Mouse (Mus musculus) forelimb bud, embryonic 11.5 days (tissue): ENCODE measurements around the gene Tm9sf4.
A peak's percentile ranks its signal among the peaks of the same experiment; 100 is the strongest.

Source experiments
- DNase-seq: peaks from one replicate; pipeline ENCODE4 v3.0.0-alpha.2; 2012; ENCODE audit warnings: low read depth, low spot score

Gene Tm9sf4

DNA sequence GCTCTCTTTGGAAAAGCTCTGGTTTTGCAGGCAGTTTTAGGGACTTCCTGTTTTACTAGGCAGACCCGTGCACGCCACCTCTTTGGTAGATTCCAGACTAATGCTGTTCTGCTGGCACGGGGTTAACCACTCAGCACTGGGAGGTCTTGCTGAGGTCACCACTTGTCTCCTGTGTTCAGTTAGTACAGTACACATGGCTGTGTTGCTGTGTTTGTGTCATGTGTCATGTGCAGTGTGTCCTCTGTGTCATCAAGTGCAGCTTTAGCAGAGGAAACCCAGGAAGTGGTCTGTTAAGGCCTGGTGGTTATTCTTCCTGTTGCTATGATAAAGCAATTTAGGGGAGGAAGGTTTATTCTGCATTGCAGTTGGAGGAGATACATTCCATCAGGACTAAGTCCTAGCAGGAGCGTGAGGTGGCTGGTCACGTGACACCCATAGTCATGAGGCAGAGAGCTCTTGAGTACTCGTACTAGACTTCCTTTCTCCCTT lies 53.7 kb downstream of the Tm9sf4 start:
- DNase-seq = no peak

DNA sequence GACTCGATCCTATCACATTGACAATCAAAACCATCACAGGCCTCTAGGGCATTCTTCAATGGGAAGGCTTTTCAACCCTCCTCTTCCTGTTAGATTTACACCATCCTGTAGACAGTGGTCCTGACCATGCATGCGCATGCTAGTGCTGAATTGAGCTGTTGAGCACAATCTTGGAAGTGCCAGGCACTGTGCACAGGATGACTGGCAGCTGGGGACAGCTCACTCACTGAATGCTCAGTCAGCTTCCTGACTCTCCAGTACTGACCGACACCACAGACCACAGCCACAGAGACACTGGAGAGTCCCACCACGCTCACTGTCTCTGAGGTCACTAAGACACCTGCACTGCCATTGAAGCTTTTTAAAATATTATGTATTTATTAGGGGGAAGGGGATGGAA lies 54.3 kb downstream of the Tm9sf4 start:
- no peak for DNase-seq

DNA sequence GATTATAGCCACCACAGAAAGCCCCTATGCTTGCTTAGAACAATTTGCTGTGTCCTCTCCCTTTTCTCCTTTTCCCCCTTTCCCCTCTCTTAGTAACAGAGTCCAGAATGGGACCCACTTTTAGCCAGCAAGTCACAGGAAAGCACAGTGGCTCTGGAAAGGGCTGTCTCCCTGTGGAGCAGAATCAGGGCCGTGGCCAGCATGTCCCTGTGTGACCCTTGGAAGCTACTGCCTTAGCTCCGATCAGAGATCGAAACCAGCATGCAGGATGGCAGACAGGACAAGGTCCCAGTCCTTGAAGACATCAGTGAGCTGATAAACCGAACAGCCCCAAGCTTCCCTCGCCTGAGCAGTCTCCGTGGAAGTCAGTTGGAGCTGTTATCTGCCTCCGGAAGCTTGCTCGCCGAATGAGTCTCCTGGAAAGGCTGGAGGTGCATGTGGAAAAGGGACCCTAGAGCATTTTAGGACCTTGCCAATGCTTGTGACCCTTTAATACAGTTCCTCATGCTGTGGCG lies 56.8 kb downstream of the Tm9sf4 start:
- DNase-seq = no peak

DNA sequence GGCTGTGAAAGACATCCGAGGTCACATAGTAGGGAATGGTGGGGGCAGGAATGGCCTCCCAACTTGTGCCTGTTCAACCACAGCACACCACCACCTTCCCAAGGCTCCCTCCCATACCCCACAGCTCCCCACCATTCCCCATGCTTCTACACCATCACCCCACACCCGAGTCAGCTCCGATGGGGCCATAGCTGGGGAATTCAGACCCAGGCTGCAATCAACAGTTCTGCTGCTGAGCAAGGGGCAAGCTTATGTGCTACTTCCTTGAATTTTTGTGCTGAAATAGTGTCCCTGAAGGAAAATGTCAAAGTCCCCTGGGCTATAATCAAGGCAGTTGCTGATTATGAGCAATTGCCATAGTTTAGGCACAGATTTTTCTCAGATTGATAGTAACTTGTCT lies 57.4 kb downstream of the Tm9sf4 start:
- no peak for DNase-seq

DNA sequence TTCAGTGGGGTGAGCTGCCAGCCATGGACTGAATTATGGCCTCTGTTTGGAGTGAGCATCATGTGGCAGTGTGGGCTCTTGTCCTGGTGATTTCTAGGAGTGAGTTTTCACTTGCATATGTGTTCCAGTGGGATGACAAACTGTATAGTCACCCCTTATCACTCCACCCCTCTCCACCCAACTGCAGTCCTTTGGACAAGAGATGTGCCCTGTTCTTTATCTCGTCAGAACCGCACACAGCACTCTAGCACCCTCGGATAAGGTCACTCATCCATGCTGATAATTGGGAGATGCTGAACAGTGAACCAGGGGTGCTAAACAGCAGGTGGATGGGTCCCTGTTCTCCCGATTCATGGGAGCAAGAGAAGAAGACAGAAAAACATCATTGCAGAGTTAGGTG lies 60.5 kb downstream of the Tm9sf4 start:
- DNase-seq = no peak

DNA sequence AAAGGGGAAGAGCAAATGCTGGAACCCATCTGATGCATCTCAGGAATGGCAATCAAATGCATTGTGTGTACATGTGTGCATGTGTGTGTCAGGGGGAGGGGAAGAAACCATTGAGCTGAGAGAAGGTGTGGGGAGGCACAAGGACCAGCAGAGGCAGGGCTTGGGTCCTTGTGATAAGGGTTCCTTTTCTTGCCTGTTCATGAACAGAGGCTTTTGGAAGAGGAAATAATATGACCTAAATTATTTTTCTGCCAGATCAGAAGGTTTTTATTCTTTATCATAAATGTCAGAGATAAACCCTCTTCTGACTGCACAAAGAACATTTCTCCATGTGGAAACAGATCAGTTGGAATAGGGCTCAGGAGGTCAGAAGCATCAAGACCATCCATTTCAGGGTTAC lies 61.0 kb downstream of the Tm9sf4 start:
- no peak for DNase-seq

DNA sequence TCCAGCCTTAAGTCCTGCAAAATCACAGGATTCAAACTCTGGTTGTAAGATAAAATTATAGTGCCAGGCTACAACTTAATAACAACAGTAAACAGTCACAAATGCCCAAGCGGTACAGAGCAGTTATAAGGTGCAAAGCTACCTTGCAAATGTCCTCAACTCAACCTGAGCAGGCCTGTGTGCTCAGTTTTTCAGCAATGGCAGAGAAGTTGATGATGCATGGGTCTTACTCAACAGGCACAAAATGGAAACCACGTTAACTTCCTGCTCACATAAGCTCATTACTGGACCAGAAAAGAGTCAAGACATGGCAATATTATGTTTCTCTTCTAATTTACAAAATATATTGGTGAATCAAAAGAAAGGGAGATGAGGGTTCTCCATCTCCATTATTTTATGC lies 61.5 kb downstream of the Tm9sf4 start:
- DNase-seq = no peak

DNA sequence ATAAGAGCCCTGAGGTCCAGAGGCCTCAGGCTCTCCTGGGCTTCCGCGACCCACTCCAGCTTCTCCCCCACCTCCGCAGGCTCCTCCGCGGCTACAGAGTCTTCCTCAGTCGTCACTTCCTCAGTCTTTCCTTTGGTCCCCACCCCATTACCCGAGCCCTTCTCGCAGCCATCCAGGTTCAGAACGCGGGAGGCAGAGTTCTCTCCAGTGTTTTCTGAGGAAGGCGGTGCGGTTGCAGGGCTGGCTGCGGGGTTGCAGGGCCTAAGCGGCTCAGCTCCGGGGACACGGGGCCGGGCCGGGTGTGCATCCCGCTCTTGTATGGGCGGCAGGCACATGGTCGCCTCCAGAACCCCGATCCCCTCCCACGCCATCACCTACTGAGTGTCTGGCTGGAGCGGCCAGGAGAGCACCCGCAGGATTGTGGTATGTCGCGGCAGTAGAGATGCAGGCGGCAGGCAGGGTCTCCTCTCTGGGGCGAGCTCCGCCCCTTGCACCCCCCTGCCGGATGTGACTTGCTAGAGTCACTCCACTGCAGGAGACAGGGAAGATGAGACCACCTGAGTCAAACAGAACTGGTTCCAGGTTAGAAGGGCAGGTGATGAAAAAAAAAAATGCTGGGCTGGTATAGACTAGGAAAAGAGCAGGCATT lies 64.0 kb downstream of the Tm9sf4 start, which contains the start of gene Tspyl3:
Gene Tspyl3 (minus strand): TSS at position 496 of the 649 bp plus-strand sequence.
- no peak for DNase-seq

DNA sequence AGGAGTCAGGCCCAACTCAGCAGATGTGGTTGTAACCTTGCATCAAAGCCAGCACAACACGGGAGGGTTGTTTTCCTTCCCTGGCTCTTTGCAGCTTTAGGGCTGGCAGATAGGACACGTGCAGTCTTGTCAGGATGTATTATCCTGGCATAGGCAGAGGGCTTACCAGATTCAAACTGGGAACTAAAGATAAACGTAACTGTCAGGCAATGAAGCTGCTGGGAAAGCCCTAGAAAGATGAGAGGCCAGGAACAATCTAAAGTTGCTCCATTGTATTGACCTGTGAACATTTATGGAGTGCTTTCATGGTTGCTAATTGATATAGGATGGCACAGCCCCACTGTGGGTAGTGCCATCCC lies 64.5 kb downstream of the Tm9sf4 start:
- no peak for DNase-seq

DNA sequence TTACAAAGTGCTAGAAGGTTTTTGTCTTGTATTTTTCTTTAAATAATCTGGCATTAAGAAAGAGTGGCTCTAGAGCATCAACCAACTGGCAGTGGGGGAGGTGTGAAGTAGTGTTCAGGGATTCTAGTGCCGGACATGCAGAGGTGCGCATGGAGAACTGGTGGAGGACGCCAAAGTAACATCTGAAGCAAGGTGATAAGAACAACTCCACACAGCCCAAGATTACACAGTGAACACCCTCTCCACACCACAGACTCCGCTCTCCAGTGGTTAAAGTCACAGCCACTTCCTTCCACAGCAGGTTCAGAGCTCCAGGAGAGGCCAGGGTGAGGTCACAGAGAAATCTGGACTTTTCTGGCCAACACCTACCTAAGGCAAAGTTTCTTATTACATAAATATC lies 66.9 kb downstream of the Tm9sf4 start:
- no peak for DNase-seq

DNA sequence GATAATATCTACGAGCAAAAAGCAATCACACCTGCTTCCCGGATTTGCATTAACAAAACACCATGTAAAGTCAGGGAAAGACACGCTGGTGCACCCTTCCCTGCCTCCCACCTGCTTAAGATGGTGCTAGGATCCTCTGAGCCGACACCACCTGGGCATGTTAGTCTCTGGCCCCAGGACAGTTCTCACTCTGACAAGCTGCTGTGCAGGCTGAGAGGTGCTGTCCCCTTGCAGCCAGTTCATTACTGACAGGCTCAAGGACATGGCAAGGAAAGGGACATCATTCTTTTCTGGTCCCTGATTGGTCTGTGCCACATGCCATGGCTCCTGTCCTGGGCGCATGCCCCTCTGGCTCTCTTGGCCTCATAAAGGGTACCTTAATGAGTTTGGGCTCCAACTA lies 67.4 kb downstream of the Tm9sf4 start:
- no peak for DNase-seq

DNA sequence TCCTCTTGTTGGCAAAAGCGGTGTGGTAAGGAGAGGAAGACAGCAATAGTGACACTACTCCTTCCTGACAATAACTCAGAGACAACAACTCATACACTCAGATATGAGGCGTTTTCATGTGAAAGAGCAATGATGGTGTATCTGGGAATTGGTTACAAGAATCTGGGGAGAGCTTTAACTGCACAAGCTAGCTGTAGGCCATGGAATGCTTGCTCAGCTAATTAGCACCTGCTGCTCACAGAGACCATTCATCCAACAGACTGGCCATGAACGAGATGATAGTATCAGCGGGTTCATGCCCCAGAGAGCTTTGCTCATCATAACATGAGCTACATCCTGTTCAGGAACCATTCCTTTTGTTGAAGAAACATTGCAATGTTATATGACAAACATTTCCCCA lies 76.1 kb downstream of the Tm9sf4 start:
- DNase-seq = no peak

DNA sequence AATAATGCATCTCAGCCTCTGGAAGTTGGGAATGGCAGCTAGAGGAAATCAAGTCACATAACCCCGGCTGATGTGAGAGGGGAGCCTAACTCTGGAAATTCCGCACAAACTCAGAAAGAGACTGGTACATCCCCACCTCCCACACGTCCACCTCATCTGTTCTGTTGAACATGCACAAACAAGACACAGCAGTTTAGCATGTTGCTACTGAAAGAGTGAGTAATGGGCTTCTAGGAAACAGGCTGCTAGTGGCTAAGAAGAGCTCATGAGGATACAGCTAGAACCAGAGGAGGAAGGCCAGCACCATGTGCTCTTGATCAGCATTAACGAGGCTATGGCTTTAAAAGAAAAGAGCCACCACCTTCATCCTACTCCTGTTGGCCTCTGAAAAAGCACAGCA lies 76.8 kb downstream of the Tm9sf4 start:
- no peak for DNase-seq

DNA sequence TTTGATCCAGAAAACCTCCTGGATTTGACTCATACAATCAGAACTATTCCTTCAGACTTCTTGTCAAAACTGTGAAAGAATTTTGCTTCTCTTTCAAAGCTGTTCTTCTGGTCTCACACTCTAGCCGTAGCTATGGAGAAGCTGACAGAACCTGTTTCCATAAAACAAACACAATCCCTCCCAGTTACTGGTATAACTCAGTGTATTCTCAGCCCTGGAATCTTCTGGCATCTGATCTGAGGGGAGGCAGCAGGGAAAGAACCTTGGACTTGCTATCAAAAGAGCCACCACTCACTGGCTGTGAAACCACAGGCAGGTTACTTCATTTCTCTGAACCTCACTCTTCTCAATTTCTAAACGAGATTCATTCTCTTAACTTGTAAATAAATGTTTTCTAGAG lies 77.3 kb downstream of the Tm9sf4 start:
- no peak for DNase-seq

DNA sequence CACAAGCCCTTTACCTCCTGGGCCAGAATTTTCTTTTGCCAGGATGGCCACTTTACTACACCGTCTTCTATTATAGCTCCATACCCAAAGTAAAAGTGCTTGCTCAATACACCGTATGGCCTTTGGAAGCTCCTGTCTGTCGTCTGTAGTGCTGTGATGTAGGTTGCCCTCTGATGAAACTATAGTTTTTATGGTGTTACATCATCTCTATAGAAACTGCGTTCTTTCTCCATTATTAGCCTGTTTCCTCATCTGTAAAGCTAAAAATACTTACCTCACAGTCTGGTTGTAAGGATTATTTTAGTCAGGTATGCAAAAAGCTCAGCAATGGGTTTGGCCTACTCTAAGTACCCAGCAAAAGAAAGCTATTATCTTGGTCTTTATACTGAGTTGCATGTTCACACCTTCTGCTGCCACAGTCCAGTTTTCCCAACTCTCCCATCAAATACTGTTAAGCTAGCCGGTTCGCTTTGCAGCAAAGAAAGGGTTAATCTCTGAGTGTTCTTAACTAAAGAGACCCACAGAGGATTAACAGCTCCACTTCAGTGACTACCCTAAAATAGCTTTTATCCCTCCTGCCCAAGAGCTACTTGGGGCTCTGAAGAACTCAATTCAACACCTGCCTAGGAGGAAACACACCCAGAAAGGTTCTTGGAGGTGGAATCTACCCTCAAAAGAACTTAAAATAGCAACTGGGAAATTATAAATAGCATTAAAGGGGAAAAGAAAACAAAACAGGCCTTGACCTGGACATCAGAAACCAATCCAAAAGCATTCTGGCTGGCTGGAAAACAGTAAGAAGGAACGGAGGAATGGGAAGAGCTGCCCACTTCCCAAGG lies 78.1 kb downstream of the Tm9sf4 start:
- no peak for DNase-seq

DNA sequence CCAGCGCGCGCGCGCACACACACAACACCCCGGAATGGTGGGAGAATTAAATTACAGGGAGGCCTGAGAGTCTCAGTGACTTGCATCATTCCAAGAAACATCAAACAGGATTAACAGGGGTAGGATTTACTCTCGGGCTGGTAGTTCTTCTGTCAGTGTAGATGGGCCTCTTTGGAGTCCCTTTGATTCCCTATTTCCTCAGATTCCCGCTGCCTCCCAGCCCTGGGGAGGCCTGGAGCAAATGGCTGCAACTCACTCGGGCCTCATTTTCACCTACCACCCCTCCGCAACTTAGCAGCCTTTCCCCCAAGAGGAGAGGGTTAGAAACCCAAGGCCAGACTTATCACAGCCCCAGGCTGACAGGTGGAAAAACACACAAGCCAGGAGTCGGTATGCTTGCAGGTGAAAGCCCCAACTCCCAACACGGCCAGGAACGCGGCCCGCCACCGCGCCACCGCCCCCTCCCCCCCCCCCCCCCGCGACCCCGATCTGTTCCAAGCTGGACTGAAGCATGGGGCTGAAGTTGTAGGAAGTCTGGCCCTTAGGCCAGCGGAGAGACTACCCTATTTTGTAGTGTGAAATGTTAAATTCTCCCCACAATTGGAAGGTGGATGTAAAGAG lies 78.9 kb downstream of the Tm9sf4 start:
- DNase-seq = peak; percentile 10

DNA sequence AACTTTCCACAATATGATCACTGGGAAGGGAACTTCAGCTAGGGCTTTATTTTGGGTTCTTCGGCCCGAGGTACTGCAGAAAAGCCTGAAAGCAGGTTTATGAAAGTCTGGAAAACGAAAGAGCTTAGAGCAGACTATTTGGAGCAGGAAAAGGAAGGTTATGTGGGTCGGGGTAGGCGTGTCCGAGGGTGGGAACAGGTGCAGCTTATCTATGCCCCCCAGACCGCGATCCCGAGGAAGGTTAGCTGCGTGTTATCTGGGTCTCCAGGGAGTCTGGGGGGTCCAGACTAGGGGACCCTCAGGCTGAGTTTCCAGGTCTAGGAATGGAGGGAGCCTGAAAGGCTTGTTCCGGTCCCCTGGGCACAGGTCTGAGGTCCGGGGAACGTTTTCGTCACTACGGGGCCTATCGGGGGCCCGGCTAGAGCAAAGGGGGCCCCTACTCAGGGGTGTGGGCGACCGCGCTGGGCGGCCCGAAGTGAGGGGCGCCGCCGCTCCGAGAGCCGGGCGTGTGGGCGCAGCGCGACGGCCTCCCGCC lies 79.7 kb downstream of the Tm9sf4 start:
- peak; percentile 17 for DNase-seq

DNA sequence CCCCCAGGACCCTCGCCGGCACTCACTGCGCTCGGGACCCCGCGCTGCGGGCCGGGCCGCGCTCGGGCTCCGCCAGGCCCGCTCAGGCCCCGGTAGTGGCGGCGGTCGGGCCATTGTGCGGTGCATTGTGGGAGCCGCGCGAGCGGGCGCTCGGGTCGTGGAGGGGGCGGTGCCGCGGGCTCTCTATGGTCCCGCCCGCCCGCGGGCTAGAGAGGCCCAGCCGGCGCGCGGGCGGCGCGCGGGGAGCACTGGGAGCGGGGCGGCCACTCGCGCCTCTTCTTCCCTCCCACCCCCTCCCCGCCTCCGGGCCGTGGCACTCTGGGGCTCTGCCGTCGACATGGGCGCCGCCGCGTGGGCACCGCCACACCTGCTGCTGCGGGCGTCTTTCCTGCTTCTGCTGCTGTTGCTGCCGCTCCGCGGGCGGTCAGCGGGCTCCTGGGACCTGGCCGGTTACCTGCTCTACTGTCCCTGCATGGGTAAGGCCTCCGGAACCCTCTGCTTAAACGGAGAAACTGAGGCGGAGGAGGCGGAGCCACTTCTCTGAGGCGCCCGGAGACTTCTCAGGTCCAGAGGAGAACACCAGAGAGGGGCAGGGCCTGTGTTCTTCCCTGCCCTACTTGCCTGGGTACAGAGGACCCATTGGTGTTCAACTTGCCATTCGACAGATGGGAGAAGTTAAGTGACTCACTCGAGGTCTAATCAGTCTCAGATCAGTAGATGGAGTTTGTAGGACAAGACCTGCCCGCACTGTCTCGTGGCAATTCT lies 80.3 kb downstream of the Tm9sf4 start, which contains the start of the genes Plagl2 and Pofut1:
Gene Plagl2 (minus strand): TSS at position 177 of the 765 bp plus-strand sequence.
Gene Pofut1 (plus strand): TSS at position 284 of the 765 bp plus-strand sequence.
- peak; percentile 84 for DNase-seq

DNA sequence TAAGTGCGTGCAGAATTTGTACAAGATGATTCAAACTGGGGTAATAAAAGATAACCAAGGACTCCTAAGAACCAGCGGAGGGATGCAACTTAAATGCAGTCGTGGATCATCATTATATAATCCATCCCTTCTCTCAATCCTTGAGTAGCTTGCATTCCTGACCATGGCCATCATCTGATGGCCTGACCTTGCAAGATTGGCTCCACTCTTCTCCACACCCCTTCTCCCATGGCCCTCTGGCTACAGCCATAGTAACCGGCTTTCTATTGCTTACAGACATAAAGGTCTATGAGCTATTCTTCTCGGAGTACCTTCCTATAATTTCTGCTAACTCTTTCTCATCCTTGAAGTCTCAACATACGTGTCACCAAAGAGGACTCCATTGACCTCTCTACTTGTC lies 81.1 kb downstream of the Tm9sf4 start:
- no peak for DNase-seq

DNA sequence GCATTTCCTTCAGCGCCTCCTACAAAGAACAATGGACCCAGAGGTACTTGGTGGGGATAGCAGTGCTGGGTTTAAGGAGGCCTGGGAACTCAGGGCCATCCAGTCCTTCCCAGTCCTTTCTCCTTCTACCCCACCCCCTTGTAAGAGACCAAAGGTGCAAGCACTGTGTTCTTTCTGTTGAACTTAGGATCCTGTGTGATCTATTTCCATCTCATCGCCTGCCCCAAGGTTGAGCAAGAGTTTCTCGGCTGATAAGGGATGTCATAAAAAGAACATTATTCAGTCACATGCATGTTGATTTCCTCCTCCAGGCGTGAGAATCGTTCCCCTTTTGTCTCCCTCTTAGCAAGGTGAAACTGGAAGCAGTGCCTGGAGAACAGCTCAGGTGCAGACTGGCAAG lies 88.6 kb downstream of the Tm9sf4 start:
- no peak for DNase-seq

DNA sequence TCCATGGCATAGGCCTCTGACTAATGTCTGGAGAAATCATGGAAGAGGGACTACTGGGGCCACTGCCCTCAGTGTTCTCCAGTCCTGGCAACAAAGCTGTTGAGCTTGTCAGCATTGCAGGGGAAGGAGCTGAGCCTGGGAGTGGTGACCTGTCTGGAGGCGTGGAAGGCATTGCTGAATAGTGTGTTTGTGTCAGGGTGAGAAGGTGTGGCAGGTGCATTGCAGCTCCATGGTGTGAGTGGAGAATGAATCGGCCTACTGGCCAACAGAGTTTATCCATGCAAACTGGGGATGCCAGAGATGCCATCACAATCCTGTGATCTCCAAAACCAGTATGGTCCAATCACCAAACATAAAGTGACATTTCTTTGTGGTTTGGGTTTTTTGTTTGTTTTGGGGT lies 95.5 kb downstream of the Tm9sf4 start:
- DNase-seq = no peak
